In genomic region chr8:10598889-10599288, GRCm38 (mm10) we compare ENCODE assay signal across 23 mouse cellular contexts.
A peak's percentile ranks its signal among the peaks of the same experiment; 100 is the strongest.
DNase-seq lines count a peak whose midpoint lies in the region; ATAC-seq and TF ChIP-seq lines count a peak whose summit lies in the region.
"Had no signal": no experiment of that assay in that cellular context is flagged by ENCODE, and none has a peak within 500 bp of the region (broad histone marks: within the 10 kb centered on the region; RNA-seq: fewer than 3 reads in every experiment).

No protein-coding gene starts in this region.

- no peak for TF ChIP-seq RAD21 in MEL (IDR thresholded peaks at IDR 0.05; ENCODE audit: low read depth, low read length)

- no peak for TF ChIP-seq POLR2A in MEL (IDR thresholded peaks at IDR 0.05; ENCODE audit: control insufficient read depth in 1 of 2, insufficient read depth in 1 of 2, low read depth in 1 of 2, low read length in 2 of 2, poor library complexity in 1 of 2)

- ATAC-seq in liver, embryonic 12.5 days = no peak
- ATAC-seq in common myeloid progenitor, adult 5-6 weeks (replicated peaks; ENCODE audit: low read depth, poor library complexity, severe bottlenecking) = peak; percentile 50; the same call in 1 of the 2 replicates
- ATAC-seq: activated CD4-positive, CD25-positive, alpha-beta regulatory T cell, adult 4 months; CD4-positive, CD25-positive, alpha-beta regulatory T cell, adult 4 months; forebrain, embryonic 13.5 days; forebrain, embryonic 16.5 days; hindbrain, postnatal 0 days; inflammation-experienced regulatory T-cells, adult 6 months had no signal

- H3K4me2 ChIP-seq in liver, embryonic 12.5 days = no peak overlapping the region
- H3K4me2 ChIP-seq: forebrain, embryonic 13.5 days; hindbrain, embryonic 12.5 days had no signal

- no peak overlapping the region for H3K4me3 ChIP-seq in liver, embryonic 12.5 days
- H3K4me3 ChIP-seq in MEL (ENCODE audit: control insufficient read depth in 1 of 2, insufficient read depth in 1 of 2, low read depth in 2 of 2, low read length in 2 of 2) = no peak overlapping the region
- H3K4me3 ChIP-seq: forebrain, embryonic 10.5 days; forebrain, embryonic 13.5 days; heart, adult 2 months; heart, embryonic 10.5 days; hindbrain, embryonic 12.5 days had no signal

- intact Hi-C loops in left cerebral cortex, postnatal 25 days (cut with DNase I) = no loop called here

- no peaks in the 10 kb centered on the region for H3K4me1 ChIP-seq in liver, embryonic 12.5 days
- no peaks in the 10 kb centered on the region for H3K4me1 ChIP-seq in MEL (ENCODE audit: control insufficient read depth in 1 of 2, insufficient read depth in 2 of 2, low read length in 2 of 2)
- H3K4me1 ChIP-seq: heart, embryonic 10.5 days had no signal

- no peak for TF ChIP-seq EP300 in MEL (IDR thresholded peaks at IDR 0.05; ENCODE audit: low read depth in 1 of 2, low read length in 2 of 2)

- no peaks in the 10 kb centered on the region for H3K79me2 ChIP-seq in MEL (ENCODE audit: control insufficient read depth, insufficient read depth, low read length, poor library complexity)

- H3K36me3 ChIP-seq in liver, embryonic 12.5 days = no peaks in the 10 kb centered on the region
- no peaks in the 10 kb centered on the region for H3K36me3 ChIP-seq in MEL (ENCODE audit: control insufficient read depth in 1 of 2, insufficient read depth in 2 of 2, low read length in 2 of 2)
- H3K36me3 ChIP-seq: forebrain, embryonic 10.5 days; heart, embryonic 10.5 days; hindbrain, embryonic 12.5 days had no signal

- no peak for TF ChIP-seq CTCF in MEL (IDR thresholded peaks at IDR 0.05 in 2 of 3, conservative IDR thresholded peaks at IDR 0.05 in 1 of 3; ENCODE audit: control insufficient read depth in 1 of 3, insufficient read depth in 1 of 3, low read depth in 2 of 3, low read length in 3 of 3, poor library complexity in 1 of 3, severe bottlenecking in 1 of 3)

- 44% methylated on average over 5 of the region's 5 CpGs for WGBS in liver, embryonic 12.5 days (ENCODE audit: insufficient replicate concordance)

- H3K9ac ChIP-seq in liver, embryonic 12.5 days = no peak overlapping the region
- H3K9ac ChIP-seq in MEL (ENCODE audit: control insufficient read depth, low read depth, low read length, poor library complexity, severe bottlenecking) = no peak overlapping the region
- H3K9ac ChIP-seq: forebrain, embryonic 13.5 days; hindbrain, embryonic 12.5 days had no signal

- H3K27ac ChIP-seq in liver, embryonic 12.5 days = no peak overlapping the region
- no peak overlapping the region for H3K27ac ChIP-seq in MEL (ENCODE audit: control insufficient read depth, low read depth, low read length)
- H3K27ac ChIP-seq: forebrain, embryonic 10.5 days; forebrain, embryonic 13.5 days; heart, adult 2 months; heart, embryonic 10.5 days; hindbrain, embryonic 12.5 days; hindbrain, postnatal 0 days had no signal

- DNase-seq in liver (peak; percentile 8), MEL (ENCODE audit: low read depth, low spot score) (peak; percentile 4)
- DNase-seq in left cerebral cortex, postnatal 25 days (ENCODE audit: low spot score in 2 of 2) = no peak
- DNase-seq in right cerebral cortex, postnatal 25 days = no peak
- DNase-seq: adrenal gland, adult 8-10 months; adrenal gland, postnatal 25 days; cerebellum, adult 11-12 months; cerebellum, adult 8-10 months; cerebellum, postnatal 10 days; cerebellum, postnatal 36 days; gastrocnemius, postnatal 10 days; heart, adult 2 months had no signal

- no peaks in the 10 kb centered on the region for H3K9me3 ChIP-seq in liver, embryonic 12.5 days (replicated peaks)
- no peaks in the 10 kb centered on the region for H3K9me3 ChIP-seq in MEL (replicated peaks; ENCODE audit: insufficient read depth, low read length)
- H3K9me3 ChIP-seq: forebrain, embryonic 10.5 days; forebrain, embryonic 13.5 days; heart, embryonic 10.5 days; hindbrain, embryonic 12.5 days had no signal

- H3K27me3 ChIP-seq in liver, embryonic 12.5 days (replicated peaks) = no peaks in the 10 kb centered on the region
- no peaks in the 10 kb centered on the region for H3K27me3 ChIP-seq in MEL (ENCODE audit: control insufficient read depth in 1 of 2, insufficient read depth in 2 of 2, low read length in 2 of 2)
- H3K27me3 ChIP-seq: hindbrain, embryonic 12.5 days had no signal

TF ChIP-seq in MEL, 35 proteins besides CTCF, POLR2A, EP300 and RAD21:
- TF ChIP-seq UBTF (IDR thresholded peaks at IDR 0.05; ENCODE audit: borderline replicate concordance, insufficient read depth, low read depth, low read length) (no peak), MEF2A (IDR thresholded peaks at IDR 0.05; ENCODE audit: extremely low read depth, insufficient replicate concordance, low read depth, low read length, poor library complexity, severe bottlenecking) (no peak), KAT2A (conservative IDR thresholded peaks at IDR 0.05; ENCODE audit: low read depth, low read length) (no peak), CHD1 (IDR thresholded peaks at IDR 0.05; ENCODE audit: low read depth, low read length) (no peak), GATA1 (IDR thresholded peaks at IDR 0.05; ENCODE audit: low read depth, low read length) (no peak), ZC3H11A (IDR thresholded peaks at IDR 0.05; ENCODE audit: low read depth, low read length) (no peak), TCF12 (IDR thresholded peaks at IDR 0.05; ENCODE audit: low read depth, low read length) (no peak), ZKSCAN1 (IDR thresholded peaks at IDR 0.05; ENCODE audit: low read depth, low read length) (no peak)

Comparison
In these comparisons a context has a peak if more than half of its experiments do, and no peak if none do; other contexts are left out.
1. DNase-seq: peak in liver (single experiment) and MEL (single experiment); none in left cerebral cortex, postnatal 25 days (0 of 2) and right cerebral cortex, postnatal 25 days (single experiment).